Mouse (Mus musculus) heart, embryonic 14.5 days (tissue): ENCODE data around the gene Cox6a1. TPM values are rescaled to one million over a fixed set of nuclear protein-coding genes. Genes with fewer than 3 reads are reported as not detected.

Source experiments
- ATAC-seq: fragments of 200-750 bp; cut with Nextera tagmentation; 2 replicates; pipeline ENCODE4 v1.8.0; 2017; ENCODE audit warnings: low read depth, moderate TSS enrichment; ENCODE audit not compliant: insufficient number of reproducible peaks, insufficient read depth, low FRiP score
- H3K27ac ChIP-seq, 2 experiments: fragments of 200-500 bp in 1 of 2; fragments of 300-500 bp in 1 of 2; sonication (generic) in 1 of 2; replicated peaks in 1 of 2; 2 replicates each; pipeline ENCODE4 v1.5.1; 2012 to 2014; ENCODE audit warnings: low read depth in 2 of 2, low read length in 2 of 2, control low read depth in 1 of 2, mild to moderate bottlenecking in 1 of 2, mixed read lengths in 1 of 2; ENCODE audit not compliant: control insufficient read depth in 1 of 2, insufficient read depth in 1 of 2
- H3K27me3 ChIP-seq: fragments of 300-500 bp; sonication (generic); 2 replicates; pipeline ENCODE4 v1.6.1; 2014; ENCODE audit warnings: mild to moderate bottlenecking, low read length, control low read depth; ENCODE audit not compliant: control insufficient read depth, insufficient read depth
- H3K36me3 ChIP-seq: fragments of 300-500 bp; sonication (generic); 2 replicates; pipeline ENCODE4 v1.6.1; 2014; ENCODE audit warnings: mild to moderate bottlenecking, control low read depth, low read length, mixed read lengths; ENCODE audit not compliant: control insufficient read depth, insufficient read depth
- H3K4me1 ChIP-seq, 2 experiments: fragments of 200-500 bp in 1 of 2; fragments of 300-500 bp in 1 of 2; sonication (generic) in 1 of 2; 2 replicates each; pipeline ENCODE4 v1.6.1; 2012 to 2014; ENCODE audit warnings: low read length in 2 of 2, control low read depth in 1 of 2, mixed read lengths in 1 of 2; ENCODE audit not compliant: control insufficient read depth in 2 of 2, insufficient read depth in 2 of 2
- H3K4me2 ChIP-seq: fragments of 300-500 bp; sonication (generic); 2 replicates; pipeline ENCODE4 v1.6.1; 2014; ENCODE audit warnings: mild to moderate bottlenecking, low read length
- H3K4me3 ChIP-seq, 2 experiments: fragments of 200-500 bp in 1 of 2; fragments of 300-500 bp in 1 of 2; sonication (generic) in 1 of 2; 2 replicates each; pipeline ENCODE4 v1.5.1; 2012 to 2014; ENCODE audit warnings: low read length in 2 of 2, mild to moderate bottlenecking in 2 of 2, control low read depth in 1 of 2, low read depth in 1 of 2, moderate library complexity in 1 of 2; ENCODE audit not compliant: control insufficient read depth in 1 of 2, insufficient read depth in 1 of 2
- H3K9ac ChIP-seq: fragments of 300-500 bp; sonication (generic); 2 replicates; pipeline ENCODE4 v1.6.1; 2014; ENCODE audit warnings: mild to moderate bottlenecking, low read length
- H3K9me3 ChIP-seq: fragments of 300-500 bp; sonication (generic); 2 replicates; pipeline ENCODE4 v1.6.1; 2016; ENCODE audit warnings: low read length, control low read depth; ENCODE audit not compliant: control insufficient read depth
- whole genome bisulfite sequencing: fragments of 180-500 bp; shearing (Covaris S2); extraction: QIAGEN DNeasy Blood & Tissue Kit; methylation state at CpG from one replicate; pipeline ENCODE4 v1.1.7; 2014; 5-methylcytosine and 5-hydroxymethylcytosine counted together
- polyA plus RNA-seq: library from polyadenylated mRNA; unstranded; fragments of >200 nt; fragmentation: Nextera tagmentation; extraction: Ambion mirVana; gene quantifications from 2 replicates; pipeline ENCODE4 v1.2.1, GENCODE M21; 2014

Gene Cox6a1
- polyA plus RNA-seq, 1 experiment from 2014 or later, result 1,706 TPM

DNA sequence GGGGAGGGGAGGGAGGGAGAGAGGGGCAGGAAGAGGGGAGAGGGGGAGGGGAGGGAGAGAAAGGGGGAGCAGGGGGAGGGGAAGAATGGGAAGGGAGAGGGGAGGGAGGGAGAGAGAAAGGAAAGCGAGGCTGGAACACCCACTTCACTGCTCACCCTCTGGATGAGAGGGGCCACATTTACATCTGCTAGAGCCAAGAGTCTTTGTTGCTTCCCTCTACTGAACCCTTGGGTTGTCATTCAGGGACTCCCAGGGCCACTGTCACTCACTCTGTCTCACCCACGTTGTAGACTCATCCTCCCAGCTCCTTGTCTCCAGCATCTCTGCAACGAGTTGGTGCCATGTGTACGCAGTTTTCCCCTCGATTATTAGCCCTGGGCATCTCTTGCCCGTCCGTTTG, 13.4 kb upstream of the Cox6a1 start:
- Histone ChIP-seq H3K27ac (no peak overlapping the region), H3K4me2 (no peak overlapping the region), H3K4me1 (no peaks in the 10 kb centered on the region), H3K36me3 (no peaks in the 10 kb centered on the region), H3K4me3 (no peak overlapping the region), H3K27me3 (no peaks in the 10 kb centered on the region), H3K9me3 (no peaks in the 10 kb centered on the region), H3K9ac (no peak overlapping the region)
- no peak for ATAC-seq
- WGBS, result 30% methylated on average over 7 of the region's 7 CpGs

DNA sequence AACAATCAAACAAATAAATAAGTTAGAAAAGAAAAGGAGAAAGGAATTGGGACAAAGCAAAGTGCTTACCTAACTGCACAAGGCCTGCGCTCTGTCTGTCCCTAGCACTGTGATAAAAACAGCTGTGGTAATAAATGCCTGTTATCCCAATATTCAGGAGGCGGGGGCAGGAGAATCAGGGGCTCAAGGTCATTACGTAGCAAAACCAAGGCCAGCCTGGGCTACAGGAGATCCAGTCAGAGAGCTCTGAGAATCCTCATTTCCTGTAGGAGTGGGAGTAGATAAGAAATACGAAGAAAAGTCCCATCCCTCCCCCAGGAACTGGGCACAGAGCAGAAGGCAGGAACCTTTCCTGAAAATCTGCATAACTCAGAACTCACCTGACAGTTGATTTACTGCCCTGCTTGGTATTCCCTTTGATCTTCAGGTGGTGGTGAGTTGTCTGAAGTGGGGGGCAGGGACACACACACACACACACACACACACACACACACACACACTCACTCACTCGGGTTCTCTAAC, 11.1 kb upstream of the Cox6a1 start:
- ATAC-seq, result no peak
- H3K36me3 ChIP-seq, result no peaks in the 10 kb centered on the region
- H3K9me3 ChIP-seq, result no peaks in the 10 kb centered on the region
- H3K27me3 ChIP-seq, result no peaks in the 10 kb centered on the region
- no peak overlapping the region for H3K4me3 ChIP-seq
- no peak overlapping the region for H3K27ac ChIP-seq
- H3K4me2 ChIP-seq, result no peak overlapping the region
- no peak overlapping the region for H3K9ac ChIP-seq
- WGBS, result 56% methylated on average over 5 of the region's 5 CpGs
- no peaks in the 10 kb centered on the region for H3K4me1 ChIP-seq

DNA sequence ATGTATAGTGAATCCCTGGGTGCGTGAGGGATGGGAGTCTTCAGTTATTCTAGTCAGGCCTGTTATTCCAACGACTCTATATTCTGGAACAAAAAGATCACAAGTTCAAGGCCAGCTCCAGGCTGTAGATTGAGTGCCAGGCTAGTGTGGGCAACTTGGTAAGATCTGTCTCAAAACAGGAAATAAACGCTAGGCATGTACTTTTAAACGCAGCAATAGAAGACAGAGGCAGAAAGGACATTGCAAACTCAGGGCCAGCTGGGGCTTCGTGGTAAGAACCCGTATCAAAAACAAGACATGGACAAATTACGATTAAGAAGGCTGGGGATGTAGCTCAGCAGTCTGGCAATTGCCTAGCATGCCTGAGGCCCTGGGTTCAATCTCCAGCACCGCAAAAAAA, 10.7 kb upstream of the Cox6a1 start:
- Histone ChIP-seq H3K9ac (no peak overlapping the region), H3K27ac (no peak overlapping the region), H3K27me3 (no peaks in the 10 kb centered on the region), H3K4me1 (no peaks in the 10 kb centered on the region), H3K36me3 (no peaks in the 10 kb centered on the region), H3K9me3 (no peaks in the 10 kb centered on the region), H3K4me3 (no peak overlapping the region), H3K4me2 (no peak overlapping the region)
- no peak for ATAC-seq
- 83% methylated on average over 8 of the region's 8 CpGs for WGBS

DNA sequence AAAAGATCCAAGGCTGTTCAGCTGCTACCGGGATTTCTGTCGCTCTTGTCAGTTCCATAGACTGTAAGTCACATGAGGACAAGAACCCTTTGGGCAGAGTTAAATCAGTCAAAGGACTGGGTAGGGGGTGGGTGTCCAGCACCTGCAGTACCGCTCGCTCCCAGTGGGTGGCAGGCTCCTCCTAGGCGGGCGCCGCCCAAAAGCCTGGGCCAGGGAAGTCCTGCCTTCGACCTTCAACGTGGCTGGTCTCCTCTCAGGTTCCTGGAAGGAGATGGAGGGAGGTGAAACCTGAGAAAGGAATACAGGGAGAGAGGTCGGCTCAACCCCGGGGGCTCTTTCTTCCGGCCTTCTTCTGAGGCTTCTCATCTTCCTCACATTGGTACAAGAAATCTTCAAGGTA, 10.1 kb upstream of the Cox6a1 start:
- no peaks in the 10 kb centered on the region for H3K27me3 ChIP-seq
- no peak overlapping the region for H3K4me3 ChIP-seq
- H3K9me3 ChIP-seq, result no peaks in the 10 kb centered on the region
- 0 out of 2 replicates have a peak overlapping the region, but pooled peaks have one; percentile 23 for H3K4me2 ChIP-seq
- H3K36me3 ChIP-seq, result no peaks in the 10 kb centered on the region
- 0 out of 2 replicates have a peak, but pooled peaks have one; percentile 52 for ATAC-seq
- H3K9ac ChIP-seq, result no peak overlapping the region
- H3K27ac ChIP-seq, result no peak overlapping the region
- H3K4me1 ChIP-seq, result no peaks in the 10 kb centered on the region
- 4% methylated on average over 12 of the region's 12 CpGs for WGBS

DNA sequence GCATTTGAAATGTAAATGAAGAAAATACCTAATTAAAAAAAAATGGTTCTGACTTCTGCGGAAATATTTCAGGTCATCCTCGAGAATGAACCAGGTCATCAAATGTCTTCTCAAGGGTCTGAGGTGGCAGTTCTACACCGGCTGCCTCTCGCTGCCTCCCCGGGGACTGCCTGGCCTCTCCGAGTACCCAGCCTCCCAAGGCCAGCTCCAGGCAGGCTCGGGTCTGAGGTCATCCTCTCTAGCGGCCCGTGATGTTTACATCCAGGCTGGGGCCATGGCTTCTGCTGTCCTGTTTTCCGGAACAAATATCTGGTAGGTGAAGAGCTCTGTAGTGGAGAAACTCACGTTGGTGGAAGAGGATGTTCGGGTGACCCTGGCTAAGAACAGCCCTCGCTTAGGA, 6.3 kb upstream of the Cox6a1 start:
- 0 out of 2 replicates have a peak, but pooled peaks cover 3% of the 10 kb centered on the region for H3K9me3 ChIP-seq
- no peaks in the 10 kb centered on the region for H3K36me3 ChIP-seq
- H3K4me2 ChIP-seq, result no peak overlapping the region
- H3K4me3 ChIP-seq, result no peak overlapping the region
- H3K27ac ChIP-seq, result no peak overlapping the region
- H3K27me3 ChIP-seq, result no peaks in the 10 kb centered on the region
- H3K9ac ChIP-seq, result no peak overlapping the region
- no peak for ATAC-seq
- 52% methylated on average over 13 of the region's 13 CpGs for WGBS
- H3K4me1 ChIP-seq, result no peaks in the 10 kb centered on the region

DNA sequence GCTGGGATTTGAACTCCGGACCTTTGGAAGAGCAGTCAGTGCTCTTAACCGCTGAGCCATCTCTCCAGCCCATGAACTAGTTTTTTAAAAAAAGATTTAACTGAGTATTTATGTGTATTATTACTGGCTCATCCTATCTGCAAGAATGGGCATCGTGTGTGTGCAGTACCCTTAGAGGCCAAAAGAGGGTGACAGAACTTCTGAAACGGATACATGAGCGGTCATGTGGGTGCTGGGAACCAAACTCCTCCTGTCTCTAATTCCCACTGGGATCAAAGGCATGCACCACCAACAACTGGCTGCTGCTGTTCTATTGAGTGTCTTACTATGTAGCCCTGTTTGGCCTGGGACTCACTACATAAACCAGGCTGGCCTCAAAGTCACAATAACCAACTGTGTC, 2.6 kb upstream of the Cox6a1 start:
- Histone ChIP-seq H3K36me3 (peaks cover 8% of the 10 kb centered on the region), H3K27ac (no peak overlapping the region), H3K27me3 (no peaks in the 10 kb centered on the region), H3K9ac (no peak overlapping the region), H3K4me2 (no peak overlapping the region), H3K4me1 (peaks cover 0 to 7% of the 10 kb centered on the region in 2 experiments; a peak in 2 of 4 replicates), H3K9me3 (0 out of 2 replicates have a peak, but pooled peaks cover 3% of the 10 kb centered on the region), H3K4me3 (no peak overlapping the region)
- 69% methylated on average over 5 of the region's 5 CpGs for WGBS
- no peak for ATAC-seq

DNA sequence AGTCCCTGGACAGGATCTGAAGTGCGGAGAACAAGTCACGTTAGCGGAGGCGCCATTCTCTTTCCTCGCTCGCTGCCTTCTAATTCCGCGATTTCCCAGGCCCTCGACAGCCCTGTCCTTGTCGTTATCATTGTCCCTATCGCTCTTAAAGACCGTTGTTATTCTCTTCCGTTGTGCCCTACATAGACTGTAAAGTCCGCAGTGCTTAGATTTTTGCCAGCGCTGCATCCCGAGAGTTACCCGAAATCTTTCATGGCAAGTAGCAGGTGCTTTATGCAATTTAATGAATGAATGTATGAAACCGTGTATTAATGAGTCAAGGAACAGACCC, 409 bp upstream of the Cox6a1 start:
- H3K9me3 ChIP-seq, result 0 out of 2 replicates have a peak, but pooled peaks cover 3% of the 10 kb centered on the region
- H3K4me2 ChIP-seq, result peak overlapping the region; percentile 85
- peaks cover 30% of the 10 kb centered on the region for H3K36me3 ChIP-seq
- H3K27ac ChIP-seq, result peak overlapping the region; percentile 69 to 74
- H3K4me1 ChIP-seq, result peaks cover 0 to 7% of the 10 kb centered on the region in 2 experiments; a peak in 2 of 4 replicates
- ATAC-seq, result no peak
- peak overlapping the region; percentile 74 to 77 for H3K4me3 ChIP-seq
- under 1% methylated on average over 18 of the region's 18 CpGs for WGBS
- H3K9ac ChIP-seq, result peak overlapping the region; percentile 87
- H3K27me3 ChIP-seq, result no peaks in the 10 kb centered on the region

DNA sequence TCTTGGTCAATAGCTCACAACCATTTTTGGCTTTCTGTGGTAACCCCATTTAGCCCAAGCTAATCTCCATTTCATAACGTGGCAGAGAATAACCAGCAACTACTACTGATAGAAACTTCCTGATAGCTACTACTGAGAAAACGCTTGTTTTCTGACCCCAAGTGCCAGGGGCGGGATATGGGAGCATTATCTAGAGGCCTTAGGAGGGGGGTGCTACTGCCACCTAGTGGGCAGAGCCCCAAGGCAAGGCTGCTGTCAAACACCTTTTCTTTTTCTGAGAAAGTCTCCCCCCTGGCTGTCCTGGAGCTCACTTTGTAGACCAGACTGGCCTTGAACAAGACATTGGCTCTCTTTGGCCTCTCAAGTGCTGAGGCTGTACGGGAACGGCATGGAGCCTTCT, 1.2 kb downstream of the Cox6a1 start:
- peak; percentile 16; the same call in 1 of the 2 replicates for ATAC-seq
- H3K4me2 ChIP-seq, result peak overlapping the region; percentile 85
- H3K27me3 ChIP-seq, result no peaks in the 10 kb centered on the region
- 0 out of 2 replicates have a peak, but pooled peaks cover 3% of the 10 kb centered on the region for H3K9me3 ChIP-seq
- H3K36me3 ChIP-seq, result peaks cover 46% of the 10 kb centered on the region
- 1% methylated on average over 5 of the region's 5 CpGs for WGBS
- peaks cover 0 to 7% of the 10 kb centered on the region in 2 experiments; a peak in 2 of 4 replicates for H3K4me1 ChIP-seq
- peak overlapping the region; percentile 87 for H3K9ac ChIP-seq
- peak overlapping the region; percentile 74 to 93 for H3K4me3 ChIP-seq
- peak overlapping the region in 1 of 2 experiments; percentile 56; a peak in 2 of 4 replicates for H3K27ac ChIP-seq
